Mouse (Mus musculus) liver, postnatal 0 days (tissue): Measurements from ENCODE around the gene 2700097O09Rik. TPM values are rescaled to one million over a fixed set of nuclear protein-coding genes. Genes with fewer than 3 reads are reported as not detected.

ENCODE experiments used
- ATAC-seq: fragments of 200-750 bp; cut with Nextera tagmentation; 2 replicates; pipeline ENCODE4 v1.8.0; 2017; ENCODE audit warnings: mild to moderate bottlenecking, moderate library complexity
- DNase-seq: peaks from one replicate; pipeline ENCODE4 v3.0.0-alpha.2; 2016
- H3K27ac ChIP-seq: fragments of 300-500 bp; sonication (generic); 2 replicates; pipeline ENCODE4 v1.5.1; 2014; ENCODE audit warnings: antibody characterized with exemption, moderate library complexity, mild to moderate bottlenecking, low read depth
- H3K27me3 ChIP-seq: fragments of 300-500 bp; sonication (generic); 2 replicates; pipeline ENCODE4 v1.6.1; 2014; ENCODE audit warnings: low read length, control low read depth, mixed read lengths; ENCODE audit not compliant: insufficient read depth
- H3K36me3 ChIP-seq: fragments of 300-500 bp; sonication (generic); replicated peaks from 2 replicates; pipeline ENCODE4 v1.6.1; 2014; ENCODE audit warnings: mild to moderate bottlenecking, control low read depth, low read length, moderate library complexity, mixed read lengths; ENCODE audit not compliant: insufficient read depth
- H3K4me1 ChIP-seq: fragments of 300-500 bp; sonication (generic); 2 replicates; pipeline ENCODE4 v1.6.1; 2014; ENCODE audit warnings: antibody characterized with exemption, mild to moderate bottlenecking, control low read depth; ENCODE audit not compliant: insufficient read depth
- H3K4me2 ChIP-seq: fragments of 300-500 bp; sonication (generic); 2 replicates; pipeline ENCODE4 v1.6.1; 2014; ENCODE audit warnings: low read depth, mild to moderate bottlenecking, low read length, moderate library complexity, mixed read lengths
- H3K4me3 ChIP-seq: fragments of 300-500 bp; sonication (generic); 2 replicates; pipeline ENCODE4 v1.5.1; 2014; ENCODE audit warnings: low read depth, low read length
- H3K9ac ChIP-seq: fragments of 300-500 bp; sonication (generic); replicated peaks from 2 replicates; pipeline ENCODE4 v1.6.1; 2014; ENCODE audit warnings: mild to moderate bottlenecking, moderate library complexity
- H3K9me3 ChIP-seq: fragments of 300-500 bp; sonication (generic); 2 replicates; pipeline ENCODE4 v1.6.1; 2016; ENCODE audit warnings: mild to moderate bottlenecking, control low read depth, low read length, mixed read lengths
- CTCF ChIP-seq: sonication (generic); IDR thresholded peaks from 2 replicates; pipeline ENCODE4 v1.5.1; 2016; ENCODE audit warnings: antibody characterized with exemption, low read depth
- EP300 ChIP-seq: IDR thresholded peaks from 2 replicates; pipeline ENCODE4 v1.6.1; 2016; ENCODE audit warnings: antibody characterized with exemption, low read depth, mild to moderate bottlenecking
- WGBS: fragments of 180-500 bp; shearing (Covaris S2); extraction: QIAGEN DNeasy Blood & Tissue Kit; methylation state at CpG from one replicate; pipeline ENCODE4 v1.1.7; 2014; ENCODE audit not compliant: insufficient replicate concordance; 5-methylcytosine and 5-hydroxymethylcytosine counted together
- polyA plus RNA-seq: library from polyadenylated mRNA; unstranded; fragments of >200 nt; fragmentation: Nextera tagmentation; extraction: Ambion mirVana; gene quantifications from 2 replicates; pipeline ENCODE4 v1.2.1, GENCODE M21; 2015

The 2700097O09Rik gene
- polyA plus RNA-seq, 1 experiment from 2014 or later: 14.0 TPM

GRCm38 (mm10) chr12:54998411-54998810 is 81.5 kb downstream of the 2700097O09Rik start:
- TF ChIP-seq CTCF: no peak
- Histone ChIP-seq H3K9me3 (no peaks in the 10 kb centered on the region), H3K4me2 (0 out of 2 replicates have a peak overlapping the region, but pooled peaks have one; percentile 44)

DNA sequence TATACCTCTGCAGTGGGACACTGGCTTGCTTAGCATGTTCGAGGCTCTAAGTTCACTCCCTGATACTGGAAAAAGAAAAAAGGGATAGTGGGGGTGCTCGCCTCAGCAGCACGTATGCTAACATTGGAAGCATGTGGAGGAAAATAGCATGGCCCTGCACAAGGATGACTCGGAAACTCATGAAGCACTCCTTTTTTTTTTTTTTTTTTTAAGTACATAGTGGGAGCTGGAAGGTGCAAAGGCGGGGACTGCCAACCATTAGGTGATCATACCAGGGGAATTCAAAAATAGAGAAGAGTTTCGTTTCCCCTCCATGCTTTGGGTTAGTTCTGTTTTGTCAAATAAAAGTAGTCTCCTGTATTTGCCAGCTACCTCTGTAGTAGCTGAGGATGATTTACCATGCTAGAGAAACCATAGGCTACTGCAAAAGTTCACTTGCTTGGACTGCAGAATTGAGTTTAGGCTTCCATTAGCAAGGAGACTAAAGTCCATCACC is 82.9 kb downstream of the 2700097O09Rik start:
- no peak overlapping the region for H3K9ac ChIP-seq

More at GRCm38 (mm10) chr12:54998411-54998810, 81.5 kb downstream of the 2700097O09Rik start:
- H3K36me3 ChIP-seq: no peaks in the 10 kb centered on the region
- no peaks in the 10 kb centered on the region for H3K27me3 ChIP-seq
- H3K4me3 ChIP-seq: no peak overlapping the region
- DNase-seq (no peak), ATAC-seq (no peak)
- no peak overlapping the region for H3K9ac ChIP-seq
- 50% methylated on average over 5 of the region's 5 CpGs for WGBS
- peaks cover 13% of the 10 kb centered on the region; the same call in 1 of the 2 replicates for H3K4me1 ChIP-seq
- H3K27ac ChIP-seq: no peak overlapping the region

DNA sequence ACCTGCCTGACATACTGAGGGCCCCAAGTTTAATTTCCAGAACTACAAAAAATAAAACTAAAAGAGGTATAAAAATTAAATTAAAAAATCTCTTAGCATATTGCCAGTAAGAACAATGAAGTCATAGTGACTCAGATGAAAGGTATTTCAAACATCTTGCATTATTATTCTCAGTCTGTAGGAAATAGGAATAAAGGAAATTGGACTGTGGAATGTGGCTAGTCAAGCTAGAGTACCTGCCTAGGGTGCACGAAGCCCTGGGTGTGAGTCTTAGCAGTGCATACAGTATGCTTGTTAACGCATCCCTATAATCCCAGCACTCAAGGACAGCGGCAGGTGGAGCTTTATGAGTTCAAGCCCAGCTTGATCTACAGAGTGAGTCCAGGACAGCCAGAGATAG is 83.9 kb downstream of the 2700097O09Rik start:
- Histone ChIP-seq H3K4me1 (peaks cover 13% of the 10 kb centered on the region), H3K27ac (no peak overlapping the region), H3K4me2 (no peak overlapping the region), H3K9me3 (no peaks in the 10 kb centered on the region), H3K27me3 (no peaks in the 10 kb centered on the region), H3K9ac (no peak overlapping the region), H3K36me3 (no peaks in the 10 kb centered on the region), H3K4me3 (no peak overlapping the region)
- DNase-seq: no peak
- no peak for ATAC-seq
- 79% methylated on average over 3 of the region's 3 CpGs for WGBS
- TF ChIP-seq CTCF: no peak

More for the DNA sequence above, 82.9 kb downstream of the 2700097O09Rik start:
- DNase-seq (no peak), ATAC-seq (no peak)
- no peak overlapping the region for H3K27ac ChIP-seq
- TF ChIP-seq CTCF: no peak
- TF ChIP-seq EP300: no peak
- no peaks in the 10 kb centered on the region for H3K36me3 ChIP-seq
- no peaks in the 10 kb centered on the region for H3K27me3 ChIP-seq
- peaks cover 13% of the 10 kb centered on the region for H3K4me1 ChIP-seq
- H3K4me2 ChIP-seq: no peak overlapping the region
- no peaks in the 10 kb centered on the region for H3K9me3 ChIP-seq
- H3K4me3 ChIP-seq: no peak overlapping the region
- 75% methylated on average over 6 of the region's 6 CpGs for WGBS

Other genes with a start within 250 kb of the 2700097O09Rik start
- 51.8 and 57.1 TPM in 2 replicates for gene Cfl2, start 217.2 kb downstream of the 2700097O09Rik start, polyA plus RNA-seq
- 0.36 and 0.54 TPM in 2 replicates for gene Gm20403, start 93.6 kb downstream of the 2700097O09Rik start, polyA plus RNA-seq
- 16.9 and 18.5 TPM in 2 replicates for gene Baz1a, start 65.8 kb downstream of the 2700097O09Rik start, polyA plus RNA-seq
- gene Srp54a, start 152 bp upstream of the 2700097O09Rik start, polyA plus RNA-seq: 67.0 and 69.3 TPM in 2 replicates
- 6.8 and 7.5 TPM in 2 replicates for gene Fam177a, start 44.4 kb upstream of the 2700097O09Rik start, polyA plus RNA-seq
- gene Srp54b, start 75.0 kb upstream of the 2700097O09Rik start, polyA plus RNA-seq: 21.7 and 22.5 TPM in 2 replicates
- gene 1700047I17Rik2, start 119.5 kb upstream of the 2700097O09Rik start, polyA plus RNA-seq: not detected in 2 replicates
- gene Srp54c, start 150.1 kb upstream of the 2700097O09Rik start, polyA plus RNA-seq: 30.3 and 30.4 TPM in 2 replicates
- gene 1110008L16Rik, start 219.5 kb upstream of the 2700097O09Rik start, polyA plus RNA-seq: 5.5 and 5.9 TPM in 2 replicates
- gene Ppp2r3c, start 222.9 kb upstream of the 2700097O09Rik start, polyA plus RNA-seq: 4.3 TPM in 2 replicates